Mouse (Mus musculus): ENCODE data around the gene Plin5. TPM values are rescaled to one million over a fixed set of nuclear protein-coding genes. Genes with fewer than 3 reads are reported as not detected.

The Plin5 gene
- total and polyA plus RNA-seq, 3 experiments = not detected

DNA sequence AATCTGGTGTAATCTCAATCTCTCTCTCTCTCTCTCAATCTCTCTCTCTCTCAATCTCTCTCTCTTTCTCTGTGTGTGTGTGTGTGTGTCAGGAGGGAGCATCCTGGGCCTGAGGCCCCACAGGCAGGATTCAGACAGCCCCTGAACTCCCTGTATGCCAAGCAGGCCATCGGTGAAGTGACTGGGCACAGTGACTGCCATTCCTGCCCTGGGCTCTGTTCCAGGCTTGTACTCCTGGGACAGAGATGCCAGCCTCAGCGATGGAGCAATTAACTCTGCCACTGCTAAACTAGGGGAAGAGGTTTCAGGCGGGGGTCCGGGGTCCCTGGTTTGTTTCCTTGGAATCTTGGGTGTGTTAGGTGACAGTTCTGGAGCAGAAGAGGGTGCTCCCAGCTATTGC, 6.8 kb downstream of the Plin5 start:
- no peak overlapping the region for H3K4me3 ChIP-seq (replicated peaks in 1 of 3; ENCODE audit: low read depth in 2 of 3, low read length in 2 of 3, poor library complexity in 1 of 3)
- TF ChIP-seq ZC3H11A (IDR thresholded peaks at IDR 0.05; ENCODE audit: low read depth, low read length) (no peak), MAZ (IDR thresholded peaks at IDR 0.05; ENCODE audit: low read depth, low read length) (no peak), TCF12 (IDR thresholded peaks at IDR 0.05; ENCODE audit: low read depth, low read length) (no peak), NRF1 (IDR thresholded peaks at IDR 0.05; ENCODE audit: low read depth, low read length) (no peak), MEF2A (IDR thresholded peaks at IDR 0.05; ENCODE audit: borderline replicate concordance, low read depth, low read length) (no peak), RCOR1 (conservative IDR thresholded peaks at IDR 0.05; ENCODE audit: low read depth, low read length) (no peak), POLR2A (IDR thresholded peaks at IDR 0.05; ENCODE audit: low read depth, low read length) (no peak), EP300 (IDR thresholded peaks at IDR 0.05; ENCODE audit: low read length) (no peak), MXI1 (IDR thresholded peaks at IDR 0.05; ENCODE audit: low read depth, low read length) (no peak), GABPA (IDR thresholded peaks at IDR 0.05; ENCODE audit: insufficient replicate concordance, low read depth, low read length) (no peak)
- H3K27me3 ChIP-seq (replicated peaks) = no peaks in the 10 kb centered on the region
- dilution Hi-C loops (cut with MboI; ENCODE audit: extremely low pct_ligation_motif_present, extremely low pct_unique_long_range_greater_than_20kb, low sequenced_read_pairs) (no loop called here), in situ Hi-C loops (cut with MboI; ENCODE audit: low pct_ligation_motif_present, low pct_unique_long_range_greater_than_20kb, low sequenced_read_pairs) (no loop called here)
- no peaks in the 10 kb centered on the region for H3K79me2 ChIP-seq (replicated peaks; ENCODE audit: control insufficient read depth, extremely low read depth, insufficient read depth, poor library complexity, severe bottlenecking)
- DNase-seq (ENCODE audit: extremely low read depth) = no peak
- no peaks in the 10 kb centered on the region for H3K9me3 ChIP-seq (replicated peaks; ENCODE audit: low read length)
- H3K4me1 ChIP-seq (ENCODE audit: control insufficient read depth in 1 of 2, insufficient read depth in 2 of 2) = 0 out of 4 replicates have a peak, but pooled peaks cover 0 to 2% of the 10 kb centered on the region in 2 experiments
- H3K9ac ChIP-seq (ENCODE audit: insufficient read depth, low read depth) = no peak overlapping the region
- no peak overlapping the region for H3K4me2 ChIP-seq (ENCODE audit: insufficient read depth, low read depth, poor library complexity, severe bottlenecking)
- H3K27ac ChIP-seq (ENCODE audit: insufficient read depth, low read depth) = no peak overlapping the region
- H3K36me3 ChIP-seq (replicated peaks in 1 of 2; ENCODE audit: control insufficient read depth in 1 of 2, insufficient read depth in 1 of 2, low read length in 1 of 2) = peaks cover 0 to 39% of the 10 kb centered on the region in 2 experiments

- no peak for TF ChIP-seq KAT2A (IDR thresholded peaks at IDR 0.05; ENCODE audit: insufficient replicate concordance, low read length)
- TF ChIP-seq USF2 (conservative IDR thresholded peaks at IDR 0.05; ENCODE audit: low read depth, low read length) = no peak
- TF ChIP-seq HCFC1 (IDR thresholded peaks at IDR 0.05; ENCODE audit: low read depth, low read length) = no peak
- no peak for TF ChIP-seq EP300 (IDR thresholded peaks at IDR 0.05; ENCODE audit: low read length)
- no peak for TF ChIP-seq TCF12 (IDR thresholded peaks at IDR 0.05; ENCODE audit: low read depth, low read length)
- no peak for TF ChIP-seq JUND (conservative IDR thresholded peaks at IDR 0.05; ENCODE audit: low read depth, low read length)
- TF ChIP-seq PAX5 (IDR thresholded peaks at IDR 0.05; ENCODE audit: low read length) = no peak
- TF ChIP-seq RCOR1 (conservative IDR thresholded peaks at IDR 0.05; ENCODE audit: low read depth, low read length) = no peak
- no peak for TF ChIP-seq USF1 (IDR thresholded peaks at IDR 0.05; ENCODE audit: low read depth, low read length)
- no peak for TF ChIP-seq NRF1 (IDR thresholded peaks at IDR 0.05; ENCODE audit: low read depth, low read length)
- H3K4me2 ChIP-seq (ENCODE audit: insufficient read depth, low read depth, poor library complexity, severe bottlenecking) = no peak within 1 kb of the TSS
- dilution Hi-C loops (cut with MboI; ENCODE audit: extremely low pct_ligation_motif_present, extremely low pct_unique_long_range_greater_than_20kb, low sequenced_read_pairs) = no loop called here
- H3K27ac ChIP-seq (ENCODE audit: insufficient read depth, low read depth) = no peak within 1 kb of the TSS
- in situ Hi-C loops (cut with MboI; ENCODE audit: low pct_ligation_motif_present, low pct_unique_long_range_greater_than_20kb, low sequenced_read_pairs) = no loop called here
- no peak for DNase-seq (ENCODE audit: extremely low read depth)
- peaks cover 0 to 39% of the 10 kb centered on the region in 2 experiments for H3K36me3 ChIP-seq (replicated peaks in 1 of 2; ENCODE audit: control insufficient read depth in 1 of 2, insufficient read depth in 1 of 2, low read length in 1 of 2)
- H3K27me3 ChIP-seq (replicated peaks) = no peaks in the 10 kb centered on the region
- no peak within 1 kb of the TSS for H3K4me3 ChIP-seq (replicated peaks in 1 of 3; ENCODE audit: low read depth in 2 of 3, low read length in 2 of 3, poor library complexity in 1 of 3)
- H3K9ac ChIP-seq (ENCODE audit: insufficient read depth, low read depth) = no peak within 1 kb of the TSS
- H3K4me1 ChIP-seq (ENCODE audit: control insufficient read depth in 1 of 2, insufficient read depth in 2 of 2) = 0 out of 4 replicates have a peak, but pooled peaks cover 0 to 2% of the 10 kb centered on the region in 2 experiments
- H3K79me2 ChIP-seq (replicated peaks; ENCODE audit: control insufficient read depth, extremely low read depth, insufficient read depth, poor library complexity, severe bottlenecking) = no peaks in the 10 kb centered on the region
- H3K9me3 ChIP-seq (replicated peaks; ENCODE audit: low read length) = no peaks in the 10 kb centered on the region
Observed at GRCm38 (mm10) chr17:56109219-56110051, 8.0 kb downstream of the Plin5 start, which contains the start of gene Plin4. Gene Plin4 (minus strand): TSS chr17:56109803.

All from CH12.LX (cell line).